Mouse (Mus musculus) limb, embryonic 12.5 days (tissue): ENCODE measurements at regions not wholly inside any gene's neighbourhood (a gene's known extent, or its start where the extent isn't known, plus 50 kb on each side); places are given as distances from the start of the nearest gene placed in this dataset.

Source experiments
- ATAC-seq: fragments of 200-750 bp; cut with Nextera tagmentation; 2 replicates; pipeline ENCODE4 v1.8.0; 2017; ENCODE audit warnings: low read depth, moderate TSS enrichment; ENCODE audit not compliant: insufficient number of reproducible peaks, insufficient read depth, low FRiP score, low TSS enrichment
- H3K27ac ChIP-seq: fragments of 300-500 bp; sonication (generic); 2 replicates; pipeline ENCODE4 v1.5.1; 2016; ENCODE audit warnings: mild to moderate bottlenecking, moderate library complexity
- H3K27me3 ChIP-seq: fragments of 300-500 bp; sonication (generic); 2 replicates; pipeline ENCODE4 v1.6.1; 2016; ENCODE audit warnings: mild to moderate bottlenecking, moderate library complexity
- H3K36me3 ChIP-seq: fragments of 300-500 bp; sonication (generic); 2 replicates; pipeline ENCODE4 v1.6.1; 2016; ENCODE audit warnings: mild to moderate bottlenecking, moderate library complexity
- H3K4me1 ChIP-seq: fragments of 300-500 bp; sonication (generic); replicated peaks from 2 replicates; pipeline ENCODE4 v1.6.1; 2016
- H3K4me2 ChIP-seq: fragments of 300-500 bp; sonication (generic); 2 replicates; pipeline ENCODE4 v1.6.1; 2016; ENCODE audit warnings: mild to moderate bottlenecking, moderate library complexity
- H3K4me3 ChIP-seq: fragments of 300-500 bp; sonication (generic); replicated peaks from 2 replicates; pipeline ENCODE4 v1.5.1; 2016; ENCODE audit warnings: mild to moderate bottlenecking
- H3K9ac ChIP-seq: fragments of 300-500 bp; sonication (generic); replicated peaks from 2 replicates; pipeline ENCODE4 v1.6.1; 2016; ENCODE audit warnings: mild to moderate bottlenecking, moderate library complexity
- H3K9me3 ChIP-seq: fragments of 300-500 bp; sonication (generic); 2 replicates; pipeline ENCODE4 v1.6.1; 2016; ENCODE audit warnings: mild to moderate bottlenecking, moderate library complexity
- WGBS: fragments of 180-500 bp; shearing (Covaris S2); methylation state at CpG from one replicate; pipeline ENCODE4 v1.1.7; 2016; 5-methylcytosine and 5-hydroxymethylcytosine counted together

DNA sequence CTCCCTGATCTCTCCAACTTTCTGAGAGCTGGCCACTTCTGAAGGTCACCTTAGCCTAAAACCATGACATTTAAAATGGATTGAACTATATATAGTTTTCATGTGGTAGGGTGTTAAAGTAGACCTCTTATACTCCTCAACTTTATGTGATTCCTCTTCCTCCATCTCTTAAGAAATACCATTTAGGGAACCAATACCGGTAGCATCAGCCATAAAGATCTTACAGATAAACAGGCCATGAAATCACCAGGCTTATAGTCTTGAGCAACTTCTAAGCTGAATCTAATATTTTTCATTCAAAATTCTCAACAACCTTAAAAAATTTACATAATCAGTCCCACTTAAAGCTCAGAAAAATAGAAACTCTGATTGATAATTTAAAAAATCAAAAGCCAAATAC lies 56.2 kb downstream of the Rpl36a-ps1 start:
- 83% methylated on average over 1 of the region's 1 CpGs for WGBS
- Histone ChIP-seq H3K27me3 (no peaks in the 10 kb centered on the region), H3K4me1 (no peaks in the 10 kb centered on the region)

DNA sequence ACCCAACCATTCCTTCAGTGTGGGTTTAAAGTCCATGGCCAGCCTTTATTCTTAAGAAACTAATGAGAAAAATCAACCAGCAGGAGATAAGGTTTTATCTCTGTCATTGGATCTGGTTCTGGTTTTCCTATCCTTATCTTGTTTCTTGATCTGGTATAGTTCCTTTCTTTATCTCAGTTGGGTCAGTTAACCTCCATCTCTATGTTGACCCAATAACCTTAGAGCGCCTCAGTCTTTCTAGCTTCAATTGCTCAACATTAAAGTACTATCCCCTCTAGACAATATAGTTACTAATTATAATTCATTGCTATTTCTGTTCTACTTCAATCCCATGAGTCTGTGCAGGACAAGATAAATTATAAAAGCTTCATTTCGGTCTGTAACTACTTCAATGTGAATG lies 56.7 kb downstream of the Rpl36a-ps1 start:
- 88% methylated on average over 2 of the region's 2 CpGs for WGBS
- H3K4me2 ChIP-seq, result no peak overlapping the region
- no peak overlapping the region for H3K4me3 ChIP-seq
- no peak overlapping the region for H3K27ac ChIP-seq
- no peaks in the 10 kb centered on the region for H3K27me3 ChIP-seq
- no peaks in the 10 kb centered on the region for H3K36me3 ChIP-seq
- no peaks in the 10 kb centered on the region for H3K4me1 ChIP-seq
- no peak overlapping the region for H3K9ac ChIP-seq
- ATAC-seq, result no peak
- no peaks in the 10 kb centered on the region; the same call in 1 of the 2 replicates for H3K9me3 ChIP-seq

More for the DNA sequence above, 56.2 kb downstream of the Rpl36a-ps1 start:
- Histone ChIP-seq H3K4me2 (no peak overlapping the region), H3K27ac (no peak overlapping the region), H3K9me3 (no peaks in the 10 kb centered on the region; the same call in 1 of the 2 replicates), H3K9ac (no peak overlapping the region), H3K4me3 (no peak overlapping the region), H3K36me3 (no peaks in the 10 kb centered on the region)
- ATAC-seq, result no peak

DNA sequence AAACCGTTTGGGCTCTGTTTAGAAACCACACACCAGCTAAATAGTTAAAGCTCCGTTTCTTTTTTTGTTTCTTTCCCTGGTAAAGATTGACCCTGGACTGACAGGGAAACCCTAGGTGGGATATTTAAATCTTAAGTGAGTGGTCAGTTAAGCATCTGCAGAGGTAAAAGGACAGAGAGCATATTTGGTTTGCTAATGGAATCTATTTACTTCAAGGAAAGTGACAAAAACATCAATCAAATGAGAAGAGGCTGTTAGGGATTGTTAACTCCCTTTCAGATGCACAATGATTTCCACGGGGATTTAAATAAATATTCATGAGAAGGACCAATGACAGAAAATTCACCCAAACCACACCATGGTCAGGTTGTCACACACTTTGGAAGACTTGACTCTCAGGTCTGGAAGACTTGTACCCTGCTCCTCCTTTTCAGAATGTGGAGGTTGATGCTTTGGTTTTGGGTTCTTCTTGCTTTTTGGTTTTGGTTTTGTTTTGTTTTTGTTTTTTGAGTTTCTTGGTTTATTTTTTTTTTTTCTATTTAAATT lies 60.7 kb downstream of the Rpl36a-ps1 start:
- Histone ChIP-seq H3K4me1 (no peaks in the 10 kb centered on the region), H3K9me3 (no peaks in the 10 kb centered on the region), H3K36me3 (no peaks in the 10 kb centered on the region), H3K27me3 (no peaks in the 10 kb centered on the region), H3K9ac (no peak overlapping the region), H3K27ac (no peak overlapping the region), H3K4me2 (no peak overlapping the region), H3K4me3 (no peak overlapping the region)
- WGBS, result 17% methylated on average over 3 of the region's 3 CpGs
- no peak for ATAC-seq

DNA sequence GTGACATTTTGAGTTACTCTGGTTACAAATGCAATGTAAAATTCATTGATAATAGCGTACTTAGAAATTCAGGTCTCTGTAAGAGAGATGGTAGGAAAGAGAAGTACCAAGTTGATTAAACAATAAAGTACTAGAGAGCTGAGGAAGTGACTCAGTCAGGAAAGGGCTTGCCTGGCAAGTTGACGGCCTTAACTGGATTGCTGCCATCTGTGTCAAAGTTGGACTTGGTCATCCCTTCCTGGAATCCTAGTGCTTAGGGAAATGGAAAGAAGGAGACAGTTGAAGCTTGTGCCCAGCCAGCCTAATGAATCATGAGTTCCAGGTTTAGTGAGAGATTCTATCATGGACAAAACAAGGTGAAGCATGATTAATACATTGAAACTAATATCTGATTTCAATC lies 64.8 kb downstream of the Rpl36a-ps1 start:
- Histone ChIP-seq H3K27me3 (no peaks in the 10 kb centered on the region), H3K27ac (no peak overlapping the region), H3K9ac (no peak overlapping the region), H3K4me2 (no peak overlapping the region), H3K4me1 (no peaks in the 10 kb centered on the region), H3K36me3 (no peaks in the 10 kb centered on the region), H3K4me3 (no peak overlapping the region), H3K9me3 (no peaks in the 10 kb centered on the region)
- 74% methylated on average over 2 of the region's 2 CpGs for WGBS
- ATAC-seq, result no peak

DNA sequence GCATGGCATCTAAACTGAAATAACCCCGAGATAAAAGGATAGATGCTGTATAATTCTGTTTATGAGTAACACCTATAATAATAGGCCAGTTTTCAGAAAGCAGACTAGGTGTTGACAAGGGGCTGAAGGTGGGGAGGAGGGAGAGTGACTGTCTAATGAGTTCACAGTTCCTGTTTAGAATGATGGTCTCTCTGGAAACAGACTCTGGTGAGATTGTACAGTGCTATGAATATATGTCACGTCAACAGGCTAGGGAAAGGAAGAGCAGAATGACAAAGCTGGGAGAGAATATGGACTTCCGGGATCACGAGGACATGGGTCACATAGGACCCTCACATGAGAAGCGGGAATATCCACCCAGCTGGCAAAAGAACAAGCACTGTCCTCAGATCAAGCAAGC lies 85.9 kb downstream of the Rpl36a-ps1 start:
- Histone ChIP-seq H3K4me3 (no peak overlapping the region), H3K9me3 (no peaks in the 10 kb centered on the region), H3K9ac (no peak overlapping the region), H3K27me3 (no peaks in the 10 kb centered on the region), H3K4me2 (no peak overlapping the region), H3K27ac (no peak overlapping the region), H3K36me3 (no peaks in the 10 kb centered on the region), H3K4me1 (0 out of 2 replicates have a peak, but pooled peaks cover 3% of the 10 kb centered on the region)
- WGBS, result 75% methylated on average over 5 of the region's 5 CpGs
- ATAC-seq, result no peak

DNA sequence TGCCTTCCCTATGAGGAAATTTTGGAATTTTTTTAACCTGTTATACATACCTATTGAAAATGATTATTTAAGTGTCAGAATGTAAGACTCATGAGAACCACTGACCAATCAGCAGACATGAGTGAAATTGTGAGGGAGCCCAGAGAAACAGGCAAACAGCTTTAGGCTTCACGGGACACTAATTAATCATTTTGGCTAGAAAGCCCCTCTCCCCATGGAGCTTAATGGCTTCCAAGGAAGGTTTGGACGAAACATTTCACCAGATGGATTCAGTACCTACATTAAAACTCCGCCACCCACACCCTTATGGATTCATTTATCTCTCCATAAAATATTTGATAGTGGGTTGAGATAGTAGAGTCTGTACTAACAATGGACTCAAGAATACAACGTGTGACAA lies 95.2 kb downstream of the Rpl36a-ps1 start:
- H3K27me3 ChIP-seq, result no peaks in the 10 kb centered on the region
- no peaks in the 10 kb centered on the region for H3K36me3 ChIP-seq
- no peaks in the 10 kb centered on the region for H3K4me1 ChIP-seq
- WGBS, result 36% methylated on average over 4 of the region's 4 CpGs
- no peaks in the 10 kb centered on the region for H3K9me3 ChIP-seq
- H3K4me3 ChIP-seq, result no peak overlapping the region
- H3K27ac ChIP-seq, result no peak overlapping the region
- no peak for ATAC-seq
- H3K9ac ChIP-seq, result no peak overlapping the region
- no peak overlapping the region for H3K4me2 ChIP-seq

DNA sequence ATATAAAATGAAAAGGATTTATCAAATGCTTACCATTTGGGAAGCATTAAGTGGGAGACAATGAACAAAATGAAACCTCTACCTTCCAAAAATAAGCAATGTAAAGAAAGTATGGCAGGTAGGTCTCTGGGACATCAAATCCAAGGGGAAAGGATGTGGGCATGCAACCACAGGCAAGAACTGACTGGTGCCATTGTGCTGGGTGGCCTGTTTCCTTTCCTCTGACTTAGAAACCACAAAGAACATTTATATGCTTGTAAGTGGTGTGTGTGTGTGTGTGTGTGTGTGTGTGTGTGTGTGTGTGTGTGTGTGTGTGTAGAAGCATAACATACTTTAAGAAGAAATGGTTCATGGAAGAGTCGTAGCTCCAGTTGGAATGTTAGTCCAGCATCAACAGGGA lies 96.7 kb downstream of the Rpl36a-ps1 start:
- H3K4me2 ChIP-seq, result no peak overlapping the region
- H3K4me3 ChIP-seq, result no peak overlapping the region
- H3K27ac ChIP-seq, result no peak overlapping the region
- no peak overlapping the region for H3K9ac ChIP-seq
- 85% methylated on average over 1 of the region's 1 CpGs for WGBS
- no peak for ATAC-seq
- no peaks in the 10 kb centered on the region for H3K27me3 ChIP-seq
- H3K36me3 ChIP-seq, result no peaks in the 10 kb centered on the region
- no peaks in the 10 kb centered on the region for H3K9me3 ChIP-seq
- no peaks in the 10 kb centered on the region for H3K4me1 ChIP-seq

DNA sequence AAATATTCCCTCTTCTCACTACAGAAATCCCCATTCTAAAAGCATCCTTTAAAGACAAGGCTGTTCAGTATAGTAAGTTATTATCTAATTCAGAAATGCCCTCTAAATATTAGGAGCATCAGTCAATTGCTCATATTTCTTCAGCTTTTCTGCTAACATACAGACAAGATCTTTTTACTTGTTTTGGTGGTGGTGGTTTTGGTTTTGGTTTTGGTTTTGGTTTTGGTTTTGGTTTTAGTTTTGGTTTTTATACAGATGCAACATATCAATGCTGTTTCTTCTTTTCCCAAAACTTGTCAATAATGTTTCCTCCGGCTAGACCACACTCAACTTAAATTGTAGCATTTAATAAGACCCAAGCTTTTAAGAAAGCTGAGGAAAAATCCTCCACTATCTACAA lies 98.2 kb downstream of the Rpl36a-ps1 start:
- H3K27ac ChIP-seq, result no peak overlapping the region
- ATAC-seq, result no peak
- 94% methylated on average over 1 of the region's 1 CpGs for WGBS
- H3K9me3 ChIP-seq, result no peaks in the 10 kb centered on the region
- H3K27me3 ChIP-seq, result no peaks in the 10 kb centered on the region
- no peaks in the 10 kb centered on the region for H3K36me3 ChIP-seq
- H3K9ac ChIP-seq, result no peak overlapping the region
- H3K4me3 ChIP-seq, result no peak overlapping the region
- H3K4me2 ChIP-seq, result no peak overlapping the region
- H3K4me1 ChIP-seq, result no peaks in the 10 kb centered on the region

DNA sequence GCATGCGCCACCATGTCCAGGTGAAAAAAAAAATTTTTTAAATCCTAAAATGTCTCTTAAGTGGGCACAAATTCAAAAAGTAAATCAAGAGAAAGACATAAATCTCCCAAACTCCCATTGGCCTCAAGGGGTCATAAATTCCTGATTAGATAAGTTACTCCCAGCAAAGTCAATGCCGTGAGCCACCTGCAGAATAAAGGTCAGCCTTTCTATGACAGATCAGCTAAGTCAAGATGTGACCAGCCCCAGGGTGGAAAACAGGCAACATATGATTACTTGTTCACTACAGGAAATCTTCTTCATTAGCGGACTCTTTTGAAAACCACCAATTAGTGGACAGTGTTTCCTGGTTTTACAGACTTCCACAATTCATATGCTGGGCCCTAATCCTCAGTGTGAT lies 101.4 kb downstream of the Rpl36a-ps1 start:
- H3K9ac ChIP-seq, result no peak overlapping the region
- no peak overlapping the region for H3K4me2 ChIP-seq
- H3K4me1 ChIP-seq, result no peaks in the 10 kb centered on the region
- H3K36me3 ChIP-seq, result no peaks in the 10 kb centered on the region
- no peaks in the 10 kb centered on the region for H3K27me3 ChIP-seq
- WGBS, result 50% methylated on average over 3 of the region's 3 CpGs
- no peak for ATAC-seq
- H3K9me3 ChIP-seq, result no peaks in the 10 kb centered on the region
- no peak overlapping the region for H3K27ac ChIP-seq
- H3K4me3 ChIP-seq, result no peak overlapping the region

DNA sequence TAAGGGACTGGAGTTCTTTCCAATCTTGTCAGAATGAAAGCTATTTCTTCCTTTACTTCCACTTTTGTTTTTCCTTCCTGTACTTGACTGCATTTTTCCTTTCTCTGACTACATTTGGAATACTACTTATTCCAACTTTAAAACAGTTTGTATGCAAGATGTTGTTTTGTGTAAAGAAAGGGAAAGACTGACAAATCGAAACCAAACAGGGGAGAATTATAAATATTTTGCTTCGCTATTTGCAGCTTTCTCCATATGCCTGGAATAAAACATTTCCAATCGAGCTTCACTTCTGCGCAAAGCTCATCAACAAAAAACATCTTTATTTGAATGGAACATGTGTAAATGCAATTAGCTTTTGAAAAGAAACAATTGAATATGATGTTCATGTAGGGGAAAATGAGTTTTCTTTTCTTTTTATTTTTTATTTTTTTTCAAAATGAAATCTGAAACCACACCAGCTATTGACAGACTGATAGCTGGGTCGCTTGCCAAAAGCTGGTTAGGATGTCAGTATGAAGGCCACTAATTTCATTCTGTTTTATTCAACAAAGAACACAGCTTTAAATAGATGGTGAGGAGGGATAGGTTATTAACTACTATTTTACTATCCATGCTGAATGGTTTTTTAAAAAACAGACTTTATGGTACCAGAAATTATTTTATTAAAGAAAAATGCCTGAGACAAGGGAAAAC lies 102.7 kb downstream of the Rpl36a-ps1 start:
- Histone ChIP-seq H3K9me3 (no peaks in the 10 kb centered on the region), H3K4me1 (no peaks in the 10 kb centered on the region), H3K27ac (no peak overlapping the region), H3K9ac (no peak overlapping the region), H3K4me2 (no peak overlapping the region), H3K27me3 (no peaks in the 10 kb centered on the region), H3K4me3 (no peak overlapping the region), H3K36me3 (no peaks in the 10 kb centered on the region)
- ATAC-seq, result no peak
- 79% methylated on average over 5 of the region's 5 CpGs for WGBS

DNA sequence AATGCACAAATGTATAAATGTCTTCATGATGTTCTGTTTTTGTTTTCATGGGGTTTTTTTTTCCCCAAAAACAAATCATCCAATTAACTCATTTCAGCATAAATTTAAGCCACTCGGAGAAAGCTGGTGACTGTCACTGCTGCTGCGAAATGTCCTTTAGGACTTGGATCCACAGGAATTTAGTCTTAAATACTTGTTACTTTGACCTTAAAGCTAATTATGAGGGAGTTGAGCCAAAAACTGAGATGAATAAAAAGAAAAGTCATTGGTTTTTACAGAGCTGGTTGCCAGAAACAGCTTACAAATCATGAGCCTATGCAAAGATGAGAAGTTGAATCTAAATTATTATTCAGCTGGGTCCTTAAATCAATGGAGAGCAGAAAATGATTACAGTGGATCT lies 106.5 kb downstream of the Rpl36a-ps1 start:
- H3K36me3 ChIP-seq, result no peaks in the 10 kb centered on the region
- WGBS, result 65% methylated on average over 2 of the region's 2 CpGs
- H3K4me2 ChIP-seq, result no peak overlapping the region
- no peak overlapping the region for H3K9ac ChIP-seq
- no peaks in the 10 kb centered on the region for H3K4me1 ChIP-seq
- H3K9me3 ChIP-seq, result no peaks in the 10 kb centered on the region
- H3K4me3 ChIP-seq, result no peak overlapping the region
- H3K27me3 ChIP-seq, result no peaks in the 10 kb centered on the region
- ATAC-seq, result no peak
- H3K27ac ChIP-seq, result no peak overlapping the region

DNA sequence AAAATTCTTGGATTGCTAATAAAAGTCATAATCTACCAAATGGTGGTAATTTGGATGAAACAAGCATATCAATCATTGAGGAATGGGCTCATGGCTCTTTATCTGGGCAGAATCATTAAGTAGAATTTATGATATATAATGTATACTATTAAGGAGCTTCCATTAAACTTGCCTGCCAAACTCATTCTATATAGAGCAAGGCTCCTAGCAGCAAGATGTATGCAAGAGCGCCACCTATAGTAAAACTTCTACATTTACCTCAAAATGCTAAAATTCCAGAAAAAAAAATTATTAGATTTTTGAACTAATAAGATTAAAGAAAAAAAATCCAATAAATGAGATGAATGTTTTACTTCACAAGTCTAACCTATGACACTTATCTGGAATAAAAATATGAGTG lies 107.1 kb downstream of the Rpl36a-ps1 start:
- Histone ChIP-seq H3K4me1 (no peaks in the 10 kb centered on the region), H3K27me3 (no peaks in the 10 kb centered on the region), H3K27ac (no peak overlapping the region), H3K9ac (no peak overlapping the region), H3K4me2 (no peak overlapping the region), H3K4me3 (no peak overlapping the region), H3K36me3 (no peaks in the 10 kb centered on the region), H3K9me3 (no peaks in the 10 kb centered on the region)
- ATAC-seq, result no peak
- 17% methylated on average over 1 of the region's 1 CpGs for WGBS
